Mouse (Mus musculus): Measurements from ENCODE around the gene Chrm3.

The Chrm3 gene

DNA sequence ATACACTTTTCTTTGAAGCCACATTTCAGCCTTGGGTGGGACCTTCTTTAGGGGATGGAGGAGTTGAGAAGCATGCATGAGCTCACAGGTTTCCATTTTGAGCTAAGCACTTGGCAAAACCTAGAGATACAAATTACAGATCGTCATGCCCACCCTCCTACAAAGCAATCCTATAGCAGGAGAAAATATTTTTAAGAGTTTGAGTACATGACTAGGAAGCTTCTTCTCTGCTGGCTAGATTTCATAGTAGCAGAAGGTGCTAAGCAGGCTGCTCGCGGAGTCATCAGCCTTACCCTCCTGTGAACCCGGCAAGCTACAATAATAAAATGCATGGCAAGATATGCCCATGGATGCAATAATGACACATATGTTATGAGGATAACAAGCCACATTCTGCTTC lies 124.4 kb downstream of the Chrm3 start:
- no peak for DNase-seq (ENCODE audit: low spot score)

DNA sequence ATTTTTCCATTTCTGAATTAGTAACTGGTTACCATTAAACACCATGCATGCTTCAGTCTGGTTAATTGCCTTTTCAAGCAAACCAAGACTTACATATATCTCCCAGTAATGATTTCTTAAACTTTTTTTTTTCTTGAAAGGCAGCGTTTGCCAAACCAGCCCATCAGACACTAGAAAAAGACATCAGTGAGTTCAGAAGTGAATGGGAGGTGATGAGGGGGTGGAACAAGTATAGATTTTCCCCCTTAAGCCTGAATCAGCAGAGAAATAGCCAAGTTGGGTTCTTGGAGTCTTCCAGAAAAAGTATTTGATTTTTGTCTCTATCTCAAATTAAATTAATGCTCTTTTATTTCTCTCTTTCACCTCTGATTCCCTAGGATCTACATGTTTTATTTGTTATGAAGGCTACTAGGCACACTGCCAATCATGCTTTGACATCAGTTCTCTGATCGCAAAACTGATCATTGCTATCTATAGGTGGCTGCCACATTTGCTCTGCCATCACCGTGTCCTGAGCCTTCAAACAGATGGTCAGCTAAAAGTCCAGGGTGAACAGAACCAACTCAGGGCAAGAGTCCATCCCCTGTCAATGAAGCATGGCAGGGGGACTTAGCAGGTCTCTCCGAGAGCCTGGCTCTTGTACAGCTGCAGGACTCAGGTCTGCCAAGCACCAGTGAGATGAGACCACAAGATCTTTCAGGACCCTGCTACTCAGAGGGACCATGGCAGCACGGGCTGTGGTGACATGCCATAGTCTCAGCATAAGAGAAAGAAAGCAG lies 125.1 kb downstream of the Chrm3 start:
- DNase-seq (ENCODE audit: low spot score), result no peak

DNA sequence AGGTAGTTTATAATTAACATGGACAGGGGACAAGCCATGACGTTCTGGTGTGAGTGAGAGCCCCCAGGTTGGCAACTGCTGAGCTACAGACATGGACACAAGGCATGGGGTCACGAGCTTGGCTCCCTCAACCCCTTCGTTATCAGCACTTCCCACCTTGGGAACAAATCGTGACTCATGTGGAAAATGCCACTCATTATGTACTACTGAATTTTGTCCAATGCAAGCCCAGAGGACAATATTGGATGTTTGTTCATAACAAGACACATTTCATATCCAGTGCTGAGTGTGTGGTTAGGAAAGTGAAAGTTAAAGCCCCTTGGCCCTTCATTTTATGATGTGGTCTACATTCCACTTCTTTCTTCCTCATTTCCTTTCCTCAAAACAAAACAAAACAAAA lies 140.2 kb downstream of the Chrm3 start:
- DNase-seq (ENCODE audit: low spot score), result no peak

DNA sequence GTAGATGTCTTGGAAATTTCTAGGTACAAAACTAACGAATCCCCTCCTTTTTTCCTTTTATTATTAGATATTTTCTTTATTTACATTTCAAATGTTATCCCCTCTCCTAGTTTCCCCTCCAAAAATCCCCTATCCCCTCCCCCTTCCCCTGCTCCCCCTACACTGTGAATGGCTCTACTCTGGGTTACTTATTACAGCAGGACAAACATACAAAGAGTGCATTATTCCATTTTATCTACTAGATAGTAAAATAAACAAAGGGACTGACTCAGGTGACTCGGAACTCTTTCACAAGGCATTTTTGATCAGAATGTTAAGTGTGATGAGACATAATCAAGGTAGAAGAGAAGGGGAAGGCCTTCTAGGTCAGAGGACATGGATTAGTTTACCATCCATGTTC lies 148.5 kb downstream of the Chrm3 start:
- DNase-seq (ENCODE audit: low spot score), result no peak

DNA sequence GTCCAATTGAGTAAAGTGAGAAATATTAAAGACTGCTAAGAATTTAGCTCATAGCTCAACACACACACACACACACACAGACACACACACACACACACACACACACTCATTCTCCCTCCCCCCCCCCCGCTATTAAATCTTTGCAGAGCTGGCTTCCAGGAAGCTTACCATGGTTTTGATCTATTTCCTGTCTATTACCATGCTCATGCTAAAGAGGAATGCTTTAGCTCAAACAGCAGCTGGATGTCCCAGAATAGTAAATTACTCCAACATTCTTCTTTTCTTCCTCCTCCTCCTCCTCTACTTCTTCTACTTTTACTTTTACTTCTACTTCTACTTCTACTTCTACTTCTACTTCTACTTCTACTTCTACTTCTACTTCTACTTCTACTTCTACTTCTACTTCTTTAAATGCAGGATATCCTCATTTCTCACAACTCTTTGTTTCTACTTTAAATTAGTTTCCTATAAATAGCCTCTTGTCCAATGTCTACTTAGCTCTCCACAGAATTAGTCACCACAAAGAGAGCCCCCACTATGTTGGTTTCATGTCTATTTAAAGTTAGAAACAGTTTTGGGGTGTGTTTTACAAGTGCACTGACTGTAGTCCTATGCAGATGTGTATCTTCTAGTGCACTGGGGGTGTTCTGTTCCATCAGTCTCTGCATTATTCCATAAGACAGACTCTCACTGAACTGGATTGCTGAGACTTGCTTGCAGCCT lies 150.0 kb downstream of the Chrm3 start:
- no peak for DNase-seq (ENCODE audit: low spot score)

DNA sequence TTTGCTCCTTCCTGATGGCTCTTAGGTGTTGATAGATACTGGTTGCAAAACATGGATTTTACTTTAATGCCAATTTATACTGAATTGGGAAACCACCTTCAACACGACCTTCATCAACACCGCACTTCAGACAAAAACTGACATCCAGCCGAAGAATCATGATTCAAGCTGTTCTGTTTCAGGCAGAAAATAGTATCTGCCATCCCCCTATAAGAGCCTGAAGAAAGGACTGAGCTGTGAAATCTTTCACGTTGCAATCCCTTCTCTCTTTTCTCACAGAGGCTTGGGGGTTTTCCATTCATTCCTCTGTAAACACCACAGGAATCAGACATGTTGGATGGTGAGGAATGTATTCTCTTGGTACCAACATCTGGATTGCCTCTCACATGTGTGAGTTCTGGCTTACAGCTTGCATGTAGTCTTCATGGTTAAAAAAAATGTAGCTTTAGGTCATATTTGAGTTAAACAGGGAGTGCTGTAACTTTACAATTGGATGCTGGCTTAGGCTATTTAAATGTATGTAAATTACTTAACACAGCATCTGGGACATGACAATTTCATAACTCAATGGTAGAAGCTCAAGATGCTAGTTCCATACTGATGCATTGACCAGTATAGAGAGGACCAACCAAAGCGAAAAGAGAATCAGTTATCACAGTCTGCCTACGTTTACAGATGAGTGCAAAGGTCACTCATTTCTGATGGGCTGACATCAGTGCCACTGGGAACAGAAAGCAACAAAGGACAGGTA lies 161.3 kb downstream of the Chrm3 start:
- no peak for DNase-seq (ENCODE audit: low spot score)

DNA sequence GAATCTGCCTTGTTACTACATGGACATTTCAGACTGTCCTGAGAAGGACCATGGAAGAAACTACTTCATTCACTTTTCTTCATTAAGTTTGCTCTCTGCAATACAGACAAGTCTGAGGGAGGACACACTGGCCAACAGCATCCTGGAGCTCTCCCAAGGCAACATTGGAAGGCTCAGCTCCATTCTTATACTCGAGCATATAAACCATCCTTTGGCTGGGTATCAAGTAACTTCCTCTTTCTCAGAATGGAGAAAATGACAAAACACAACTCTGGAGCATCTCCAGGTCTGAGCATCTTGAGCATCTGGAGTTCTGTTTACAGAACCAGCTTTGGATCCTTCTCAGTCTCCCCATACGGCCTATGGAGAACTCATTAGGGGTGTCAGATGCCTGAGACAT lies 170.8 kb downstream of the Chrm3 start:
- DNase-seq (ENCODE audit: low spot score), result no peak

DNA sequence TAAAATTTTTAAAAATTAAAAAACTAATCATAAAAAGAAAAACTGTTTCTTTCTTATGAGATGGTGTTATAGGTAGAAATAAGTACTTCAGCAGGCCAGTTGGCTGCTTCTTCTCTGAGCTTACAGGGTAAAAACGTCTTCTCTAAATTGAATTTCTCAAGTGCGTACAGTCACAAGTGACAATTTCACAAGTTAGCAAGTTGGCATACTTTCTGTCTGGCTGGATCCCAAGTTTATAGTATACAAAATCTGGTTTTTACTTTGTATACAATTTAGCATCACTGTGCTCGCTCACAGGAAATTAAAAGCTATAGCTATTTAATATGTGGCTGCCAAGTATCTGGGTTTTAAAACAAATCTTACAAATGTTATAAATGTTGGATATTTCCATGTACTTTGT lies 172.7 kb downstream of the Chrm3 start:
- DNase-seq (ENCODE audit: low spot score), result no peak

DNA sequence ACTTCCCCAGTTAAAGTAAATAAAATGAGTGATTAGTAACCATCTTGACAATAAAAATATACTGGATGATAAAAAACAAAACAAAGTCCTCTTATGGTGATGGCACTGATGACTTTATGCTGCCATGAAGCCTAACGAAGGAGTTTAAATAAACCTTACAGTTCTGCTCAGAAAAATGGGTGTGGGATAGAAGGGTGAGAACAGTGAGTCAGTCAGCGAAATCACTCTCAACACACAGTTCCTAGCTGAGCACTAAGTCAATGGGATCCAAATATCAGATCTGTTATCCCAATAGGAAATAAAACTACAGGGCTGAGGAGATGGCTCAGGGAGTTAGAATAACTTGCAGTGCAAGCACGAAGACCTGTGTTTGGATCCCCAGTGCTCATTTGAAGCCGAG lies 176.8 kb downstream of the Chrm3 start:
- DNase-seq (ENCODE audit: low spot score), result no peak

DNA sequence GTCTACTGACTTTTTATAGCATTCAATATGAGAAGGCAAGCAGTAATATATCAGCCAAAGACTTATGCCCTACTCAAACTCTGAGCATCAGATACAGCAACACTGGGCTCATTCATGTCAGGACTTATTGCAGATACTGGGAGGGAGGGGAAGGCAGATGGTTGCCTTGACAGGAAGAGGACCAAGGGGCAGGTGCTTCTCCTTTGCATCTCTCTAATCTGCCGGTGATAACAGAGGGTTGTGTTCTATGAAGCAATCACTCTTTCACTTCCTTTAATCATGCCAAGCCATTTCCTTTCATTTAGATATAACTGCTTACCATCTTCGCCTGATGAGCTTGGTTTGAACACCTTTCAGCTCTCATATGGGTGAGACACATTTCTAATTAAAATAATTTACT lies 177.9 kb downstream of the Chrm3 start:
- no peak for DNase-seq (ENCODE audit: low spot score)

DNA sequence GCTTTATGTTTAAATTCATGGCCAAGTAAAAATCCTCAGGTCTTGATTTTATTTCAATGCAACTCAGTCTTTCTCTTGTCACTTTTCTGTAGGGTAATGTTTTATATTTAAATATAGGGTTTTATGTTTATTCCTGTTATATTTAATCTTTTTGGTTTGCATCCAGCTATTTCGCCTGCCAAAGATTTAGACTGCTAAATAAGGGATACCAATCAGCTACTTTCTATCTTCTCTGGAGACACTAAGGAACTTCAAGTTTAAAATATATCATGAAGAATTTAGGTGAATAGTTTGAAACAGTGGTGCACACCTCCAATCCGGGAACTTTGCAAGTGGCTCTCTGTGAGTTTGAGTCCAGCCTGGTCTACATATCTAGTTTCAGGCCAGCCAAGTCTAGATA lies 190.1 kb downstream of the Chrm3 start:
- no peak for DNase-seq (ENCODE audit: low spot score)

DNA sequence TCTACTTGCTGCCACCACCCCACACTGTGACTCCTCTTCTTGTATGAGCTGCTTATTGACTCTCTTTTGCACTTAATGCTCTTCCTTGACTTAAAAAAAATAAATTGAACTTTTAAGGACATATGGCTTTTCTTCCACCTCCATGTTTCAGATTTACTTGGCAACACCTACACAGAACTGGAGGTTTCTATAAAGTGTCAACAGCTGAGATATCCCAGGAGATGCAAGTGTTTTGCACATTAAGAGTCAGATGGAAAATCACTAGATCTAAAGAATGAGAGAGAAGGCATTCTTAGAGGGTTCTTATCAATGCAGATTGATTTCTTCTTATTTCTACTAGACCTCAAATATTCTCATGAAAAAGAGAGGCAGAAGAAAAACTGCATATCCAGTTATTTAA lies 197.3 kb downstream of the Chrm3 start:
- no peak for DNase-seq (ENCODE audit: low spot score)

DNA sequence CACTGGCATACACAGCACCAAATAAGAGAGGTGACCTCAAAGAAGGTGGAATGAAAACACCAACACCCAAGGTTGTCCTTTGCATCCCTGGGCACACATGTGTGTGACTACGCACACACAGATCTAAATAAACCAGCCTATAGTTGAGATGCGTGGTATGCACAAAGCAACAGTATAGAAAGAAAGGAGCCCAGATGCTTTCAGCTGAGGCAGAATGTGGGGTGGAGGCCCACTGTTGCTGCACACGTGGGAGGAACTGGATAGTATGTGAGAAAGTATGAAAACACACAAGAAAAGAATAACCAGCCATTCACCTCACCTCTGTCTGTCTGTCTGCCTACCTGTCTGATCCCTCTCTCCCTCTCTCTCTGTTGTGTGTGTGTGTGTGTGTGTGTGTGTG lies 203.2 kb downstream of the Chrm3 start:
- no peak for DNase-seq (ENCODE audit: low spot score)

DNA sequence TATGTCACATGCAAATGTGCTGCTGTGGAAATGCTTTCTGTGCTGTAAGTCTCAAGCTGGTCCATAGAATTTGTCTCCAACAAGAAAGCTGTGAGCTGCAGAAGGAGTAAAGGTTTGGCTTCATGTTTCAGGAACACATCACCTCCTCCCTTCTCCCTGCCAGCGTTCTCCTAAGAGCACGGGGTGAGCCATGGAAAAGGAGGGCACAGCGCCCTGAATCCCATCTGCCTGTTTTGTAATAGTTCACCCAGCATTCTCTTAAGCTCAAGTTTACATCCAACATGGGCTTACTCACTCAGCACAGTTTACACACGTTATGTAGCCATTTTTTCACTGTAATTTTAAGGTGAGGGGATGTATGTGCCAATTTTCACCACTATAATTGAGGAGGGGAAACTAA lies 220.1 kb downstream of the Chrm3 start:
- no peak for DNase-seq (ENCODE audit: low spot score)

DNA sequence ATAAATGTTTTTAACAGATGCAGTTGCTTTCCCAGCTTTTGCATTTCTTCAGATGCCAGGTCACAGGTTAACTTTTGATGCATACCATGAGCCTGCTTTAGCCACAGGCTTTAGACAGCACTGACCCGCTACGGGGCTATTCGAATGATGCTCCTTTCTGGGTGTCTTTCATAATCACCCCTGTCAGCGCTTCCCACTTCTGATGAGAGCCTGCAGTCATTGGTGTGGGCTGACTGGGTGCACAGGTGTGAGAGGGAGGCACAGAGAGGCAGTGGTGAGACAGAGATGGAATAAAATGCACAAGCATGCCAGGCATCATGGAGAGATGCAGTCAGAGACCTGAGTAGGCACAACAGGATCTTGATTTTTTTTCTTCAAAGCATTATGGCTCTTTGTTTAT lies 221.8 kb downstream of the Chrm3 start:
- no peak for DNase-seq (ENCODE audit: low spot score)

DNA sequence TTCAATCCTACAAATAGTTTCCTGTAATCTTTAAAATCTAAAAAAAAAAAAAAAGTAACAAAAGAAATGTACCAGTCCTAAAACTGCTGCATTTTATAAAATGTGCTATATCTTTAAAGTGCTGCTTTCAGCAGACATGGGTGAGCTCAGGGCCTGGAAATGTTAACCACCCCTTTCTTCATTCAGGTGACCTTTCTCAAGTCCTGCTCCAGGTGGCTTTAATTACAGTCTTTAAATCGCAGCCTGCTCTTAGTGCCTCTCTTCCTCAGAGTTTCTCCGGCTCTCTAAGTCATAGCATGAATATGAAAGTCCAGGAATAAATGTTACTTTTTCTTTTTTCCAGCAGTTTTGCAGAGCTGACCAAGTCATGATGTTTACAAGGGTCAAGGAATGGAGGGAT lies 229.6 kb downstream of the Chrm3 start:
- DNase-seq (ENCODE audit: low spot score), result no peak

DNA sequence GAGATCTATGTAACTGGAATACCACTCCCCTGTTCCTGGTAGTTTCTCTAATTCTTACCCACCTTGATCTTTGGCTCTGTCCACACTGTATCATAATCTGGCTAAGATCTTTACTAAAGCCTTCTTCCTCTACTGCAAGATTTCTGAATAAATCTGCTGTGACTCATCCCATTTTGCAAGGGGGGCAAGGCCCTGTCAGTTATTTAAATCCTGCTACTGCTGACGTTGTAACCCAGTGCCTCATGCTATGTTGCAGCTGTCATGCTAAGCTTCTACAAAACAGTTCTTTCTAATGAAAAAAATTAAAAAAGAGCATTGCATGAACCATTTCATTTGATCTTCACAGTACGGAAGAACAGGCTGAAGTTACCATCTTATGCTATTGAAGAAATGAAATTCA lies 248.4 kb downstream of the Chrm3 start:
- no peak for DNase-seq (ENCODE audit: low spot score)

DNA sequence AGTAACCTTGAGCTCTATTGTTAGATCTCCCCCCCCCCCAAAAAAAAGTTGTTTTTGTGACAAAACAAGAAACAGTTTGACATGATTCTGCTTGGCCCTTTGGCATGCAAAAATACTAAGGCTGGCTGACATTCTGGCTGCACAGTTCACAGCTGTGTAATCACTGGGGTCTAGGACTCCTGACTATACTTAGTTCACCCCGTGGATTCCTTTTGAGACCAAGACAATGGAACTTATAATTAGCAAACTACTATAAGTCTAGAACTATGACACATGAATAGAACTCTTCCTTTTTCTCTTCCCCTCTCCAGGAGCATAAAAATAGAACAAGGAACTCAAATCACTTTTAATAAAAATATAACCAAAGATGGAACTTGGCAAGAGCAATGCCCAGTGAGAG lies 251.1 kb downstream of the Chrm3 start:
- no peak for DNase-seq (ENCODE audit: low spot score)

DNA sequence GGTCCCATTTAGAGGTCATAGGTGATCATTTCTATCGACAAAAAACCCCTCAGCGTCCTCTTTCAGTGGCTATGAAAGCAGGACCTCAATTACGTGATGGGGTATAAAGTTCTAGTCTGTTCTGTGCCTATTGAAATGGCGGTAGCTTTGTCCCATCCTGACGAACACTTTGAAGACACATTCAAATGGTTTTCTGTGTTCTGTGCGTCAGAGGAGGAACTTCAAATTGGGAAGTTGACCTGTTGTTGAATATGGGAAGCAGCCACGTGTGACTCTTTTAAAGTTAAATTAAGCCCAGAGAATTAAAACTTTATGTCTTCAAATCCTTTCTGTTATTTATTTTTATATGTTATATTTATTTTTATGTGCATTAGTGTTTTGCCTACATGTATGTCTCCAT lies 253.3 kb downstream of the Chrm3 start:
- no peak for DNase-seq (ENCODE audit: low spot score)

DNA sequence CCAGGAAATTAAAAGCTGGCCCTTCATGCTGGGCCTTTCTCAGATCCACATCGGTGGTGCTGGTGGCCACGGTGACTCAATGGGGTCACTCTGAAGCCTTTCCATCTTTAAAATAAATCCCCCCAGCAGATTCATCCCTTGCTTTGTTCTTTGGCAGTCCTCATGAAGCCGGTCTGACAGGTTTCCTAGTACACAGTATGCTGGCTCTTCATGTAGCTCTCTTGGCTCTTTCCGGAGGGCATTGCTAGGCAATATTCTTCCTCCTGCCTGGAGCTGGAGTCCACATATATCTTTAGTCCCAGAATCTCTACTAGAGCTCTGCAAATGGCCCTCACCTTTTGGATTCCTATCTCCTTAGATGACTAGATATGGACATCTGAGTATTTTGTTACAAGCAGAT lies 269.9 kb downstream of the Chrm3 start:
- DNase-seq (ENCODE audit: low spot score), result no peak

DNA sequence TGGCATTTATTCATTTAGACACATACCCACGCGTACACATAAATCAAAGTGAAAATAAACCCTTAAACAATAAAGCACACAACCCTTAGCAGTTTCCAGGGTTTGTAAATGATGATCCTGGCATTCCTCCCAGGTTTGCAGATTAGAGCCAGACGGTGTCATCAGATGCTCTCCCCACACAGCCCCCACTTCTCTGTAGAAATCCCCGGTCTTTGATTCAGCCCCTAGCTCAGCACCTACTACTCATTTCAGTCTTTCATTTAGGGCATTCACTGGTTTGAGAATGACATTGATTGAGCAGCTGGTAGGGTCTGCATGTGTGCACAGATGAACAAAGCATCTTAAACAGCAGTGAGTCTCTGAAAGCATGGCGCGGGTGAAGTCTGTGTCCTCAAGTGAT lies 274.3 kb downstream of the Chrm3 start:
- no peak for DNase-seq (ENCODE audit: low spot score)

DNA sequence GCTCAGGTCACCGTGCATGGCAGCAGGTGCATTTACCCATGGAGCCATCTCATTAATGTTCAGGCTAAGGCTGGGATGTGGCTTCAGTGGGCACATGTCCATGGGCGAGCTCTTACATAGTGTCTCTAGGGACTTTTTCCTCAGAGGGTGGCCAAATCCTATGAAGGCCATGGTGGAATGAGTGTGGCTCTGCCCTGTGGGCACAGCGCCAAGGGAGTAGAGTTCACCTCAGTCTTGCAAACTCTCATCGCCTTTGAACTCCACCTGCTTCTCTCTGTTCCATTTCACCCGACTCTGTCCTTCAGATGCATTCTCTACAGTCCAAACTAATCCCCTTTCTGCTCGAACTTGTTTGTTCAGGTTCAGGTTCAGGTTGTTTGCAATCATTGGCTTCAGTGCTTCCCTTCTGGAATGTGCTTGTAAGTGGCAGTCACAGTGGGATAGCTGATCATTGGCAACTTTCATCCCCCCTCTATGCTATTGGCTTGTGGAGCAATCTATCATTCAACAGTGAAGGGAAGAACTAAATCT lies 278.7 kb downstream of the Chrm3 start:
- DNase-seq (ENCODE audit: low spot score), result no peak

DNA sequence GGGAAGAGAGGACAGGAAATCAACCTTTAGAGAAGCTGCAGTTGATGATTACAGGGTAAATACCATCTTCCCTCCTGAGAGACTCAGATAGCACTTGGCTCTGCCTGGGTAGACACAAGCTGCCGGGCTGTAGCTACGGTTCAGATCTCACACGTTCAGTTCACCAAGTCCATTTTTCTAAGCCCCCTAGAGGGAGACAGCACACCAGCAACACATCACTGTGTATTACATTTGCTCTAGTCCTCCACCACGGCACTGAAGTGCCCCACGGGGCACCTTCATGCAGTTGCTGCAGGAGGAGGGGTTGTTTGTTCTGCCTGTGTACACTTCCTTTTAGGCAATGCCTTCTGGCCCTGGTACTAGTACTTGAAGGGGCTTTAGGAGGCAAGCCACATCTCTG lies 289.5 kb downstream of the Chrm3 start:
- DNase-seq (ENCODE audit: low spot score), result no peak

Data from ovary, adult 18-20 months (tissue).